Mouse (Mus musculus) lung, adult 18-20 months (tissue): Measurements from ENCODE around the gene Cel.

ENCODE experiments used
- DNase-seq, 2 experiments: peaks; one replicate each; pipeline ENCODE4 v3.0.0; 2022; ENCODE audit warnings: mixed read lengths in 2 of 2

Gene Cel

DNA sequence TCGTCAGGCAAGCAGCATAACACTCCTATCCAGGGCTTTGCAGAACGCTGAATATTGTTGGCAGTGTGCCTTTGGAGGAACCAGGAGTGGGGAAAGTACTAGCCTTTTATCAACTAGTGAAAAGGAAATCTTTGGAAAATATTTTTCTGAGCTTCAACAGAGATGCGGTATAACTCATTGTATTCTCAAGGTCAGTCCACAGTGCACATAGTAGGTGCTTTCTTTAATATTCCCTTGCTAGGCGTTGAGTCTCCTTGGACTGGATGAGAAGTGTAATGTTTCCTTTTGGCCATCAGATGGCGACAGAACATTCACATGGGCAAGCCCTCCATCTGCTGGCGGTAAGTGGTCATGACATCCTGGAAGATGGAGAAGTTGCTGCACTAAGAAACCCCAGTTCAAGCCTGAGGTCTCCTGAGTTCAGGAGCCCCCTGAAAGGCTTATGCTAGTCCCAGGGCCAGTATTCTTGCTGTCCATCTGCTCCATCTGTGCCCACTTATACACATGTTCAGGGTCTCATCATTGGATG lies 21.9 kb upstream of the Cel start:
- peak; percentile 75 to 80 for DNase-seq

DNA sequence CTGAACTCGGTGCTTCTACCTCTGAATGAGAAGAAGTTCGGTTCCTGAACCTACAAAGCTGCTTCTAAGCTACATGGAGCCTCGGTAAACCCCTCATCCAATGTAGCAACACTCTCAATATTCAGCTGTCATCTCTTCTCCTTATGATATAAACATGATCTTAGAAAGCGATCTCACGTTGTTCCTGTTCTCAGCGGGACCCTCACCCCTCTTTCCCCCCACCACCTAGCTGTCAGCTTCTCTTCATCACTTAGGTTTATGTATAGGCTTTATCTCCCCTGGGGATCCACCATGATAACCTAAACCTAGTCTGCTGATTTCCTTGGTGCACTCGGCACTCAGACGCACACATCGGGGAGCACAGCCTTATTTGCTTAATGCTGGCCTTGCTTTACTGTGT lies 20.4 kb upstream of the Cel start, which contains the start of gene Gtf3c5:
Gene Gtf3c5 (minus strand): TSS at position 101 of the 400 bp plus-strand sequence.
- no peak for DNase-seq

DNA sequence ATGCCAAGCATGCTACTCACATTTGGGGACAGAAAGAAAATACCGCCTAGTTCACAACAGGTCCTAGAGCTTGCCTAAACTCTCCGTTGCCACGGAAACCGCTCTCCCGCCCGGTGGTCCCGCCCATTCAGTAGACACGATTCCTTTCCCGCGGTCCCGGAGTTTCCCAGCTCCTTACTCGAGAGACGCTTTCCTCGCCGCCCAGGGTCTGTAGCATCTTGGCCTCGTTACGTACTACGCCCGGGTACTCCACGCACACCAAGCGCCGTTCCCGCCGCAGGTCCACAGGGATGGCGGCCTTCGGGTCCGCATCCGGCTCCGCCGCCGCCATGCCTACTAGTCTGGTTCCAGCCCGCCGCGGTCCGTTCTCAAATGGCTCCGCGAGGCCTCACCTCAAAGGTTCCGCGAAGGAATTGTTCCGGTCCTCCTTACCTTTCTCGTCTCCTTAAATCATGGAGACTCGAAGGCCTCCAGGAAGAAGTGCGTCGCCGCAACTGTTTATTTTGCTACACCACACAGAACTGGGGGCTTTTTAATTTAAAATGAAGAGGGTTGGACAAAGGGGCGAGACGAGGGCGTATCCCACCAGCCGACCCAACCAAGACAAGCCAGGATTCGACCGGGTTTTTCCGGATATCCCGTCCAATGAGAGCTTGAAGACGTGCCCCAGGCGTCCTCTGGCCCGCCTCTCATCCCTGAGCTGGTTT lies 19.6 kb upstream of the Cel start:
- peak; percentile 86 to 89 for DNase-seq

DNA sequence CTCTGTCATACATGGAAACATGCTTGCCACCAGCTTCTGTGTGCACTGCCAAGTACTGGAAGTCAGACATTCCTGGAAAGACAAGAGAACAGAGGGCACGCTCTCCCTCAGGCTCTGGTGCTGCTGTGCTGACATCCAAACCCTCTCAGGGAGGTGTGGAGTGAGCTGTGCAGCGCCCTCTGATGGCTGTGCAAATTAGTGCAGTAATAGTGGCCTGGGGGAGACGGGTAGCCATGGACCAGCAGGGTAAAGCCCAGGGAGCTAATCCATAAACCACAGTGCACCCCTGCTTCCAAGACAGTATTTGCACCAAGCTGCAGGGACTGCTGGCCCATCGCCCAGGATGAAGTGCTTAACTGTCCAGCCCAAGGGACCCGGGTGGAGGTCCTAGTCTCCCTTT lies 14.8 kb upstream of the Cel start:
- no peak for DNase-seq

GRCm38 (mm10) chr2:28576815-28577214 lies 13.6 kb upstream of the Cel start:
- DNase-seq, result peak in 1 of 2 experiments; percentile 29

- DNase-seq, result no peak
Observed at GRCm38 (mm10) chr2:28575341-28575740, 12.1 kb upstream of the Cel start.

GRCm38 (mm10) chr2:28569903-28570302 lies 6.7 kb upstream of the Cel start:
- peak in 1 of 2 experiments; percentile 30 for DNase-seq

DNA sequence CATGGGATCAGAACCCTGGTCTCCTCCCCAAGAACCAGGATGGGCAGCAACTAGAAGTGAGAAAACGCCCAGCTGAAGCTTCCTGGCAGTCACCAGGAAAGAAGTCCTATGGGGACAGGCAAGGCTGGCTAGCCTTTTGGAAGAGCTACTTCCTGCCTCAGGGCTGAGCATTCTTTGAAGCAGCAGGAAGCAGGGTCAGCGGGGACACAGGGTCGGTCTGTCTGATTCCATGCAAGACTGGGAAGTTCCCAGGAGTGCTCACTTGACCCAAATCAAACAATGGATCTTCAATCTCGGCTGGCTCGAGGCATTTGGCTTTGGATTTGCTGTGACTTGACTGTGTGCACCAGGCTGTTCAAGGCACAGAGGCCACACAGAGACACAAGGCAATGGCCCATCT lies 3.3 kb upstream of the Cel start:
- no peak for DNase-seq

GRCm38 (mm10) chr2:28564380-28564779 lies 1.2 kb upstream of the Cel start:
- DNase-seq, result no peak

DNA sequence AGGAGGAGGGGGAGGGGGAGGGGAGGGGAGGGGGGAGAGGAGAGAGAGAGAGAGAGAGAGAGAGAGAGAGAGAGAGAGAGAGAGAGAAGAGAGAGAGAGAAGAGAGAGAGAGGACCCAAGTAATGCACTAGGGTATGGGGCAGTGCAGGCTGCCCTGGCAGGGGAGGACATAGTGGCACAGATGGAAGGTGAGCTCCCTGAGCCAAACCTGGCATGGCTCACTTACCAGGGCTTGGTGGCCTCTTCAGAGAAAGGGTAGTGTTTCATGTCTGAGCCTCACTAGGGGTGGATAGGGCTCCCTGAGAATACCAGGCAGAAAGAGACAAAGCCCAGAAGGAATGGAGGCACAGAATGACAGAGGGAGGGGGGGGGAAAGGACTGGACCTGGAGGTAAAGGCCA lies 627 bp upstream of the Cel start:
- DNase-seq, result no peak

DNA sequence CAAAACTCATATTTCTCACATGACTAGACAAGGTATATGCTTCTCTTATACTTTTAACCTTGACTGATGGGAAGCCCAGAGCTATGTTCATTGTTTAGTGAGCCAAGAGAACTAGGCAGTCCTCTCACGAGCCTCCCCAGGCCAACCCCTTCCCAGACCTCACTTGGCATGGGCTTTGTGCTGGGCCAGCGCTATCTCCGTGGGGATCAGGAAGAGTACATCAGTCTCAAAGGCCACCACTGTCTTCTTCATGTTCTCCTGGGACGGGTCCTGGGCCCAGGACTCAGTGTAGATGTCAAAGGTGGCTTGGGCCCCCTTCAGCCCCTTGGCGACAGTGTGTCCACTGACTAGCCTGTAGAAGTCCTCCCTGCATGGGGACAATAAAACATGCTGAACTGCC lies 5.8 kb downstream of the Cel start:
- DNase-seq, result no peak

GRCm38 (mm10) chr2:28552301-28552700 lies 10.9 kb downstream of the Cel start:
- DNase-seq, result no peak

- no peak for DNase-seq
Observed at GRCm38 (mm10) chr2:28549157-28549556, 14.0 kb downstream of the Cel start.

DNA sequence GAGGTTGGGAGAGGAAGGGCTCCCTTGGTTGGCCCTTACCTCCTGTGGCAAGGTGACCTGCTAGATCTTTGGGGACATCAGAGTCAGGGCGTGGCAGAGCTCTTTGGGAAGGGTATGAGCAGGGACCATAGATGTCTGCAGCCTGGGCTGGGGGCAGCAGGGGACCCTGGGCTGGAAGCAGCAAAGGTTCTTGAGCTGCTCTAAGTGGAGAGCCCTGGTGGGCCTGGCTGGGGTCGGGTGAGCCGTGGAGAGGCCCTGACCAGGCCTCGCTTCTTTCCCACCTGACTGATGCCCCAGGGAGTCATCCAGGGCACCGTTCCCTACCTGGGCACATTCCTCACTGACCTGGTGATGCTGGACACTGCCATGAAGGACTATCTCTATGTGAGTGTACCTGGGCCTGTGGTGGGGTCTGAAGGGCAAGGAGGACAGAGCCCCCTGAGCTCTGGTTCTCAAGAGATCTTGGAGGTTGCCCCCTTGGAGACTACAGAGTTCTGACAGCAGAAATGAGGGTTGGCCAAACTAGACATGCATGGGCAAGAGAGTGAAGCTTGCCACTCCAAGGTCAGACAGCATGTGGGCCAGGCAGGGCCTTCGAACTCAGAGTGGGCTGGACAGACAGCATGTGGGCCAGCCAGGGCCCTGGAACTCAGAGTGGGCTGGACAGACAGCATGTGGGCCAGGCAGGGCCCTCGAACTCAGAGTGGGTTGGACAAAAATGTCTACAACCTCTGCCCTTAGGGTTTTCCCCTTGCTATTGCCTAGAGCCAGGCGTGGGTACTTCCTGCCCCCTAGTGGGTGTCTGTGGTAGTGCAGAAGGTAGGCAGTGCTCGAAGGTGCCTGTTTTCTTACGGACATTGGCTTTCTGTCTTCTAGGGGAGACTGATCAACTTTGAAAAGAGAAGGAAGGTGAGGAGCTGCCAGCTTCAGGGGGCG lies 15.7 kb downstream of the Cel start:
- DNase-seq, result peak; percentile 83 to 85

DNA sequence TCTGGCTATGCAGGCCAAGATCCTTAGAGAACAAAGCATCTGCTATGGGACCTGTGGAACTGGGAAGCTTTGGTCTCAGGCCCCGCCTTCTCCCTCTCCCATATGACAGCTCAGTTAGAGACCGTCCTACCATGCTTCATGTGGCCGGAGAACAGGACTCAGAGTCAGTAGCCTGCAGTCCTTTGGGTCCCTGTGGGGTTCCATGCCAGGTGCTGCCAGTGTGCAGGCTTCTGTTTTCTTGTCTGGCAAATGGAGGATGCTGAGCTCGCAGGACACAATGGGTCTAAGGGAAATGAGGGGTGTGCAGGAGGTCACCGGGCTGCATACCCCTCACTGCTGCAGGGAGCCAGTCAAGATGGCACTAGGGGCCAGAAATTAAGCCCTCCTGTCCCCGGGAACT lies 16.6 kb downstream of the Cel start:
- no peak for DNase-seq

GRCm38 (mm10) chr2:28545976-28546375 lies 17.2 kb downstream of the Cel start:
- DNase-seq, result no peak

GRCm38 (mm10) chr2:28543894-28544293 lies 19.3 kb downstream of the Cel start:
- DNase-seq, result no peak

DNA sequence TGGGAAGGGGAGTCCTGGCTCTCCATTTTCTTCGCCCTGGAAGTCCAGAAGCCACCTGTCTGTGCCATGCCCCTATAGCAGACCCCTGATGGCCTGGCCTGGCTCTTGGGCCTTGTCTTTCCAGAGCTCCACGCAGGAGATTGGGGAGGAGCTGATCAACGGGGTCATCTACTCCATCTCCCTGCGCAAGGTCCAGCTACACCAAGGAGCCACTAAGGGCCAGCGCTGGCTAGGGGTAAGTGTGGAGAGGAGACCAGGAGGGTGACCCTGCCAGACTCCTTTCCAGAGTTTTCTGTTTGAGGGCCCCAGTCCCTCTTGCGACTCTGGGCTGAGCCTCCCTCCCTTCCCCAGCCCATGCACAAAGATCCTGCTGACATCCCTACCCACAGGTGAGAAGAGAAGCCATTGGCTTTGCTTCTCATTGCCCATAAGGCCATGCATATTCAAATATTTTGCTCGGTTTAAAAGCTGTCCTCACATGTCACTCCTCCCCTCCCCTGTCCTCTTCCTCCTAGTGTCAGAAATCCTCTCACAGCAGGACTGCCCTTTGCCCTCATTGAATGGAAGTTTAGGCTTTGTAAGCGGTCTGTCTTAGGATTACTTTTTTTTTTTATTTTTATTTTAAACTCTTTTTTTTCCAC lies 22.5 kb downstream of the Cel start:
- DNase-seq, result no peak

GRCm38 (mm10) chr2:28539949-28540348 lies 23.3 kb downstream of the Cel start:
- peak; percentile 56 to 68 for DNase-seq

GRCm38 (mm10) chr2:28539206-28539605 lies 24.0 kb downstream of the Cel start:
- DNase-seq, result peak; percentile 64 to 72

- DNase-seq, result no peak
Observed at GRCm38 (mm10) chr2:28538817-28539128, 24.4 kb downstream of the Cel start.

DNA sequence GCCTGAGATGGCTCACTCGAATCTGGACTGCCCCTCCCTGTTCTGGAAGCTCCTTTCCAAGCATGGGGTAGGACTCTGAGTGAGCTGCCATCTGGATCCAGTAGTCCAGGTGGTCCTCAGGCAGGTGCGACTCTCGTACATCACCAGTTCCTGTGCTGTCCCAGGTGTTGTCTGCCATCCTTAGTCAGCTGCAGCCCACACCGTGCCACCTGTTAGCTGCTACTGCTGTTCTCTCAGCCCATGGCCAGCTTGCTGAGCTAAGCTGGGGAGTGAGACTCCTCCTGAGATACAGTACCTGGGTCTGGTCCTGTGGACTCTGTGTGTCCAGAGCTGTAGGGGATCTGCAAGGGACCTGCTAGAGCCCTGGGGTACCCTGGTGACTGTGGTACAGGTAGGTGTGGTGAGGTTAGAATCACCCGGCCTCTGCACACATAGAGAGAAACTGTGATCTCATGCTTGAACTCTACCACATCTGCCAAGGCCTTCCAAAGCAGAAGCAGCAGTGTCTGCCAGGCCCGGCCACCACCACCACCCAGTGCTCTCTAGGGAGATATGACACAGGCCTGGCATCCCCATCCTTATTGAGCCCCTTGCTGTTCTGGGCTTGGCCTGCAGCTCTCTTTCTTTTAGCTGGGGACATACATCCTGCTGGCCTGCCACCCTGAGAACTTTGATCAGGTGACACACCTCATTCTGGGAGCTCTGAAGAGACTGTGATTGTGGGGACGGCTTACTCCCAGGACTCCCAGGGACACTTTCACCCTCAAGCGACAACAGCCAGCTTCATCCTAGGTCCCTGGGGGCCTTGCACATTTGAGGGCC lies 25.0 kb downstream of the Cel start:
- DNase-seq, result no peak

DNA sequence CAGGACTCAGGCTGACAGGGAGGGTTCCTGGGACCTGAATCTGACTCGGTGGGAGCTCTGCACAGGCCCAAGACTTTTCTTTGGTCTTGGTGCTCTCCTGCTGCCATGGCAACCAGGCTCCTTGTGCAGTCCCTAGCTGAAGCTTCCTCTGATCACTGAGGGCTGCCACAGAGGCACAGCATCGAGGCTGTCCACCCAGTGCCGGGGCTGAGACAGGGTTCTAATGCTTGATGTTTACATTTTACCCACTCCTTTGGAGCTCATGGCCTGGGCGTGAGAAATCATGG lies 25.6 kb downstream of the Cel start:
- no peak for DNase-seq
